Mouse (Mus musculus) bone marrow macrophage, adult 2 months (primary cell): ENCODE measurements around the gene Creb5.

Experiments
- CTCF ChIP-seq: IDR thresholded peaks from 2 replicates; pipeline ENCODE4 v1.5.1; 2012; ENCODE audit warnings: low read depth, mild to moderate bottlenecking, low read length, moderate library complexity
- POLR2A ChIP-seq: IDR thresholded peaks from 2 replicates; pipeline ENCODE4 v1.6.1; 2012; ENCODE audit warnings: mild to moderate bottlenecking, low read depth, low read length, borderline replicate concordance

DNA sequence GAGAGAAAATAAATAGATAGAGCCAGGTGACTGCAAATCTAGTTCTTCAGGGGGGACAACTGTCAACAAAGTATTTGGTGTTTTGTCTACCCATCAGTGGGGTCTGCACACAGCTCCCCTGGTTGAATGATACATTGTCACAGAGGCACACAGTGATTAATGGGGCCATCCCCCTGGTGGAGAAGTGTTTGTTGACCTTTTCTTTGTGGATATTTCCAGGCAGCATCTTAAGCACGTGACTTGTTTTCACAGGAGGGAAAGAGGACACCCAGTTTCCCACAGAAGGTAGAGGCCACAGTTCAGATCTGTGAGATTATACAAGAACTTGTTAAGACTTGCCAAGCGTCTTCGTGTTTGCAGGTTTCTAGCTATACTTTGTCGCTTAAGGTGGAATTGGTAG lies 370.4 kb downstream of the Creb5 start:
- TF ChIP-seq CTCF (no peak), POLR2A (no peak)
